Mouse (Mus musculus): ENCODE data around the gene Gmeb2. TPM values are rescaled to one million over a fixed set of nuclear protein-coding genes. Genes with fewer than 3 reads are reported as not detected.
"Not testable (repeated sequence)": the region's sequence is repeated elsewhere in the genome, so short reads cannot be mapped to it uniquely, and the experiment has no call there.

Gene Gmeb2
- total RNA-seq (2014; rRNA removed) (19.2 and 25.2 TPM in 2 replicates), polyA plus RNA-seq (2015; fragmentation: Nextera tagmentation; extraction: Ambion mirVana) (8.6 and 8.9 TPM in 2 replicates)

DNA sequence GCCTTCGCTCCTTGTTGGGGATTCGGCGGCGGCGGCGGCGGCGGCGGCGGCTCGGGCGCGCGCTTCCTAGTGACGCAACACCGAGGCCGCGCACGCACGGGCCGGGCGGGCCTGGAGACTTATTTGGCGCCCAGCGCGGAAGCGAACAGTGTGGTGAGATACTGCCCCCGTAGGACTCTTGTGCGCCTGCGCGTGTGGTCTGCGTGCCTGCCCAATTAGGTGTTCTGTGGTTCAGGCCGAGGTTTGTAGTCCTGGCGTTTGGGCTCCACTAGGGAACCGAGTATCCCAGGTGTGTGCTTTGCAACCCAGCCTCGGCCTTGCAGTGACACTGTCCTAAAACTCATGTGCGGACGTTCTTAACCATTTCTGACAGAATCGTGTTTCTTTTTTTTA is at the start of gene Gmeb2:
Gmeb2 (minus strand) TSS at position 78 of the 393 bp plus-strand sequence.
- peak within 1 kb of the TSS; percentile 91 for H3K27ac ChIP-seq
- under 1% methylated on average over 37 of the region's 38 CpGs for WGBS
- peak within 1 kb of the TSS; percentile 64 for H3K9ac ChIP-seq (replicated peaks; ENCODE audit: low read length)
- H3K4me2 ChIP-seq (ENCODE audit: low read depth, low read length) = peak within 1 kb of the TSS; percentile 73
- not testable (repeated sequence) for H3K27me3 ChIP-seq (ENCODE audit: insufficient read depth, low read length); H3K9me3 ChIP-seq (ENCODE audit: low read length); H3K4me1 ChIP-seq (ENCODE audit: insufficient read depth, low read length); H3K36me3 ChIP-seq (ENCODE audit: insufficient read depth, low read length)
- DNase-seq (ENCODE audit: low spot score) (peak; percentile 98), ATAC-seq (peak; percentile 96)
- H3K4me3 ChIP-seq (ENCODE audit: low read length) = peak within 1 kb of the TSS; percentile 55
- peak; percentile 54 for TF ChIP-seq CTCF (IDR thresholded peaks at IDR 0.05; ENCODE audit: low read depth)

DNA sequence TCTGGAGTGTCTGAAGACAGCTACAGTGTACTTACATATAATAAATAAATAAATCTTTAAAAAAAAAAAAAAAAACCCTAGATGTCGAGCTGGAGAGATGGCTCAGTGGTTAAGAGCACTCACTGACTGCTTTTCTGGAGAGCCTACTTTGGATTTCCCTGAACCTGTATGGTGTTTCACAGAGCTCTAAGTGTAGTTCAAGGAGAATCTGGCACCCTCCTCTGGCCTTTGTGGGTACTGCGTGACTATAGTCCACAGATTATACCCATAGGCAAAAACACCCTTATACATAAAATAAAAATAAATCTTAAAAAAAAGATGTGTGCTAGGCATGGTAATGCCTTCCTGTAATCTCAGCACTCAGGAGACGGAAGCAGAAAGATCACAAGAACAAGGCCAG is 46.2 kb upstream of the Gmeb2 start:
- no peak overlapping the region for H3K27ac ChIP-seq
- WGBS = 54% methylated on average over 3 of the region's 3 CpGs
- H3K36me3 ChIP-seq (ENCODE audit: insufficient read depth, low read length) = peaks cover 42% of the 10 kb centered on the region
- no peaks in the 10 kb centered on the region for H3K9me3 ChIP-seq (ENCODE audit: low read length)
- no peak overlapping the region for H3K4me2 ChIP-seq (ENCODE audit: low read depth, low read length)
- H3K4me1 ChIP-seq (ENCODE audit: insufficient read depth, low read length) = no peaks in the 10 kb centered on the region
- DNase-seq (ENCODE audit: low spot score) = peak; percentile 79
- peak; percentile 72; the same call in 1 of the 2 replicates for ATAC-seq
- H3K9ac ChIP-seq (replicated peaks; ENCODE audit: low read length) = no peak overlapping the region
- TF ChIP-seq CTCF (IDR thresholded peaks at IDR 0.05; ENCODE audit: low read depth) = peak; percentile 75
- no peak overlapping the region for H3K4me3 ChIP-seq (ENCODE audit: low read length)
- H3K27me3 ChIP-seq (ENCODE audit: insufficient read depth, low read length) = no peaks in the 10 kb centered on the region

DNA sequence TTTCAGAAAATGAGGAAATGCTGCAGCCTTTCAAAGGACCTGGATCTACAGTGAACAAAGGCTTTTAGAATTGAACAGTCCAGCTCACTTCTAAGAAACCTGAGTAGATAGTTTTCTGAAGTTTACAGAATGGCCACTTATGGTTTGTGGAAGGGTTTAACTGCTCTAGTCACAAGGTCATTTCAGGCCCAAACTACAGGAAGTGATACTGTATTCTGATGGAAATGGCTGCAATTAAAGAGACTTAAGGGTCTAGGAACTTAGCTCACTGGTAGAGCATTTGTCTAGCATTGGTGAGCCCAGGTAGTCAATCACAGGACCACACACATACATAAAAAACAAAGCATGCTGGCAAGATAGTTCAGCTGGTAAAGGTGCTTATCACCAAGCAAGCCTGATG is 44.7 kb upstream of the Gmeb2 start:
- no peaks in the 10 kb centered on the region for H3K27me3 ChIP-seq (ENCODE audit: insufficient read depth, low read length)
- DNase-seq (ENCODE audit: low spot score) (no peak), ATAC-seq (no peak)
- no peak overlapping the region for H3K9ac ChIP-seq (replicated peaks; ENCODE audit: low read length)
- no peak for TF ChIP-seq CTCF (IDR thresholded peaks at IDR 0.05; ENCODE audit: low read depth)
- no peak overlapping the region for H3K27ac ChIP-seq
- H3K4me3 ChIP-seq (ENCODE audit: low read length) = no peak overlapping the region
- H3K9me3 ChIP-seq (ENCODE audit: low read length) = no peaks in the 10 kb centered on the region
- no peak overlapping the region for H3K4me2 ChIP-seq (ENCODE audit: low read depth, low read length)
- no peaks in the 10 kb centered on the region for H3K4me1 ChIP-seq (ENCODE audit: insufficient read depth, low read length)
- peaks cover 46% of the 10 kb centered on the region for H3K36me3 ChIP-seq (ENCODE audit: insufficient read depth, low read length)

DNA sequence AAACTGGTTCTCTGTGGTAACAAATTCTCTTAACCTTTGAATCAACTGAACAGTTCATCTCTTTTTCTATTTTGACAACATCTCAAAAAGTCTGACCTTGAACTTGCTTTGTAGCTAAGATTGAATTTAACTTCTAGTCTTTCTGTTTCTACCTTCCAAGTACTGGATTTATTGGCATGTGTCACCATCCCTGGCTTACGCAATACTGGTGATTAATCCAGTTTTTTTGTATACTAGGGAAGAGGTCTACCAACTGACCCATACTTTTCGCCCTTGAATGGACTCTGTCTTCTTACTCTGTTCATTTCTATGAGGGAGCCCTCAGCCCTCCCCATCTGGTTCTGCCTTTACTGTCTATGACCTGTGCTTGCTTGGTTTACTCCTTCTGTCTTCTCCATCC is 38.3 kb upstream of the Gmeb2 start:
- H3K27ac ChIP-seq = no peak overlapping the region
- no peak for TF ChIP-seq CTCF (IDR thresholded peaks at IDR 0.05; ENCODE audit: low read depth)
- no peaks in the 10 kb centered on the region for H3K27me3 ChIP-seq (ENCODE audit: insufficient read depth, low read length)
- no peaks in the 10 kb centered on the region for H3K9me3 ChIP-seq (ENCODE audit: low read length)
- peaks cover 44% of the 10 kb centered on the region for H3K36me3 ChIP-seq (ENCODE audit: insufficient read depth, low read length)
- no peak for ATAC-seq
- no peak for DNase-seq (ENCODE audit: low spot score)
- no peaks in the 10 kb centered on the region for H3K4me1 ChIP-seq (ENCODE audit: insufficient read depth, low read length)
- WGBS = 93% methylated on average over 2 of the region's 2 CpGs
- no peak overlapping the region for H3K9ac ChIP-seq (replicated peaks; ENCODE audit: low read length)
- no peak overlapping the region for H3K4me3 ChIP-seq (ENCODE audit: low read length)
- no peak overlapping the region for H3K4me2 ChIP-seq (ENCODE audit: low read depth, low read length)

DNA sequence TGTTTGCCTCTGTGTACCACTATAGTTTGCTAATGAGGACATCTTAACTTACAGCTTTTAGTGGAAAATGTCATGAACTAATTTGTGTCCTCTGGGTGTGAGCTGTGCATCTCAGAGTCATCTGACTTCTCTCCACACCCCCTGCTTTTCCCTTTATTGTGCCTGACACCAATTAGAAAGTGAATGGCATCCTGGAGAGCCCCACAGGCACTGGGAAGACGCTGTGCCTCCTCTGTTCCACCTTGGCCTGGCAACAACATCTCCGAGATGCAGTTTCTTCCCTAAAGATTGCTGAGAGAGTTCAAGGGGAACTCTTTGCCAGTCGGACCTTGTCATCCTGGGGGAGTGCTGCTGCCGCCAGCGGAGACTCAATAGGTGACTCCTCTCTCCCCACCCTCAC is 34.3 kb upstream of the Gmeb2 start:
- Histone ChIP-seq H3K4me1 (ENCODE audit: insufficient read depth, low read length) (0 out of 2 replicates have a peak, but pooled peaks cover 6% of the 10 kb centered on the region), H3K4me2 (ENCODE audit: low read depth, low read length) (no peak overlapping the region), H3K27me3 (ENCODE audit: insufficient read depth, low read length) (no peaks in the 10 kb centered on the region), H3K27ac (no peak overlapping the region), H3K36me3 (ENCODE audit: insufficient read depth, low read length) (peaks cover 24% of the 10 kb centered on the region), H3K9me3 (ENCODE audit: low read length) (no peaks in the 10 kb centered on the region), H3K9ac (replicated peaks; ENCODE audit: low read length) (no peak overlapping the region), H3K4me3 (ENCODE audit: low read length) (no peak overlapping the region)
- no peak for DNase-seq (ENCODE audit: low spot score)
- no peak for ATAC-seq
- WGBS = 73% methylated on average over 5 of the region's 5 CpGs
- no peak for TF ChIP-seq CTCF (IDR thresholded peaks at IDR 0.05; ENCODE audit: low read depth)

DNA sequence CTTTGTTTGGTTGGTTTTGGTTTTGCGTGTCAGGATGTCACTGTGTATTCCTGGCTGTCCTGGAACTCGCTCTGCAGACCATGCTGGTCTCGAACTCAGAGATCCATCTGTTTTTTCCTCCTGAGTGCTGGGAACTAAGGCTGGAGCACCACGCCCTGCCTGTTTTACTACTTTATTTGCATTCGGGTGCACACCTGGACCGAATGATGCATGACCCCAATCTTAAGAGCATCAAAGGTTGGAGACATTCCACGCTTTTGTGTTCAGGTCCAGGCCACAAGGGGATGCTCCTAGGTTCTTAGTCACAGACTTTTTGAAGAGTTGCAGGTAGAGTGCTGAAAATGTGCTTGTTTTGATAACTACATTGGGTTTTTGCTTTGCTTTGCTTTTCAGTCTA is 32.3 kb upstream of the Gmeb2 start:
- Histone ChIP-seq H3K27ac (0 out of 2 replicates have a peak overlapping the region, but pooled peaks have one; percentile 64), H3K9me3 (ENCODE audit: low read length) (no peaks in the 10 kb centered on the region), H3K4me2 (ENCODE audit: low read depth, low read length) (peak overlapping the region; percentile 77), H3K4me1 (ENCODE audit: insufficient read depth, low read length) (0 out of 2 replicates have a peak, but pooled peaks cover 6% of the 10 kb centered on the region), H3K27me3 (ENCODE audit: insufficient read depth, low read length) (no peaks in the 10 kb centered on the region), H3K4me3 (ENCODE audit: low read length) (peak overlapping the region; percentile 63), H3K9ac (replicated peaks; ENCODE audit: low read length) (peak overlapping the region; percentile 55), H3K36me3 (ENCODE audit: insufficient read depth, low read length) (peaks cover 24% of the 10 kb centered on the region)
- ATAC-seq = no peak
- no peak for DNase-seq (ENCODE audit: low spot score)
- WGBS = 18% methylated on average over 7 of the region's 7 CpGs
- TF ChIP-seq CTCF (IDR thresholded peaks at IDR 0.05; ENCODE audit: low read depth) = 0 out of 2 replicates have a peak, but pooled peaks have one; percentile 5

DNA sequence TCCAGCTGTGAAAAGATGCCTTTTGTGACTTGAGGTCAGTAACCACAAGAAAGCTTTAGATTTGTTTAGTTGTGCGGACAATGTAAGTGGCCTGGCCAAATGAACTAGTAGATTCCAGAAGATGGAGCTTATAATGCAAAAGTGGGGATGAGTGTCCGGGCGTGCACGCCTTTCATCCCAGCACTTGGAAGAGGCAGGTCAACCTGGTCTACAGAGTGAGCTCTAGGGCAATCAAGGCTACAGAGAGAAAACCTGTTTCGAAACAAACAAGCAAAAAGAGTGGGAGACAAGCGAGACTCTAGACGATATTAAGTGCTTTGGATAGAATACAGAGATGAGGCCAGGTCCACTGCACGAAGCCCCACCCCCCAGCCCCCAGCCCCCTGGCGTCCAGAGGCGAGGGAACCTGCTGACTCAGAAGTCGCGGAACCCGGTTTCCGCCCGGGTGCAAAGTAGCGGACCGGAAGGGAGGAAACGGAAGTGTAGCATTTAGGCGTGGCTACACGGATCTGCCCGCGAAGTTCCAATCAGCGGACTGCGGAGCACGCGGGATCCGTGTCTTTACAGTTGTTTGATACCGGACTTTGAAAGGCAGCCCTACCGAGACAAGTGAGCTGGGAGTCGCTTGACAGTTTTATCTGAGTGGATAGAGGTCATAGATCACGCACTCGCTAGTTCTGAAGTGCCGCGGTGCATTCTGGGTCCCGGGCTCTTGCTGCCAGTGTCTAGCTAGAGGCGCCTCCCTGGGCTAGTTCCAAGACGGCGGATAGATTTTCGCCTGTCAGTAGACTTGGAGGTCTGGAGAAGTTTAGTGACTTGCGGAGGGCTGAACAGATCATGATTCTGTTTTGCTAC is 31.6 kb upstream of the Gmeb2 start, which contains the start of gene Rtel1:
Rtel1 (plus strand) TSS at position 492 of the 855 bp plus-strand sequence.
- no peaks in the 10 kb centered on the region for H3K27me3 ChIP-seq (ENCODE audit: insufficient read depth, low read length)
- peak within 1 kb of the TSS; percentile 77 for H3K4me2 ChIP-seq (ENCODE audit: low read depth, low read length)
- H3K9me3 ChIP-seq (ENCODE audit: low read length) = no peaks in the 10 kb centered on the region
- peak within 1 kb of the TSS; percentile 64 for H3K27ac ChIP-seq
- DNase-seq (ENCODE audit: low spot score) (peak; percentile 94), ATAC-seq (peak; percentile 96)
- WGBS = 5% methylated on average over 40 of the region's 40 CpGs
- peaks cover 24% of the 10 kb centered on the region for H3K36me3 ChIP-seq (ENCODE audit: insufficient read depth, low read length)
- H3K4me3 ChIP-seq (ENCODE audit: low read length) = peak within 1 kb of the TSS; percentile 63
- peak within 1 kb of the TSS; percentile 55 for H3K9ac ChIP-seq (replicated peaks; ENCODE audit: low read length)
- 0 out of 2 replicates have a peak, but pooled peaks cover 6% of the 10 kb centered on the region for H3K4me1 ChIP-seq (ENCODE audit: insufficient read depth, low read length)
- peak; percentile 38; the same call in 1 of the 2 replicates for TF ChIP-seq CTCF (IDR thresholded peaks at IDR 0.05; ENCODE audit: low read depth)
